ENCODE assay signal across 9 mouse cellular contexts in genomic region chr5:106200631-106201030, GRCm38 (mm10).
DNase-seq lines count a peak whose midpoint lies in the region; ATAC-seq lines count a peak whose summit lies in the region.
"Had no signal": no experiment of that assay in that cellular context is flagged by ENCODE, and none has a peak within 500 bp of the region (broad histone marks: within the 10 kb centered on the region; RNA-seq: fewer than 3 reads in every experiment).

No protein-coding gene starts in this region.

- peak; percentile 22 for DNase-seq in left cerebral cortex, adult 11 months (ENCODE audit: low spot score)
- no peak for DNase-seq in left cerebral cortex, postnatal 4 days
- DNase-seq in frontal cortex, postnatal 14 days (ENCODE audit: low spot score in 2 of 2): peak; percentile 13 to 16
- peak; percentile 41 to 44 for DNase-seq in left cerebral cortex, postnatal 14 days (ENCODE audit: low spot score in 2 of 2)
- DNase-seq in right cerebral cortex, postnatal 36 days (ENCODE audit: low spot score in 2 of 2): peak; percentile 13 to 27
- DNase-seq in retina, embryonic 14.5 days (ENCODE audit: low spot score): no peak
- DNase-seq in gastrocnemius, postnatal 14 days: no peak
- DNase-seq: adrenal gland, postnatal 25 days had no signal

- intact Hi-C loops in left cerebral cortex, postnatal 4 days (cut with DNase I): no loop called here
- intact Hi-C loops in left cerebral cortex, postnatal 14 days (cut with DNase I): no loop called here
- intact Hi-C loops in gastrocnemius, postnatal 14 days (cut with DNase I; ENCODE audit: low total_unique reads): no loop called here

- ATAC-seq in erythroid progenitor cell, adult 5-6 weeks (replicated peaks; ENCODE audit: low FRiP score, poor library complexity, severe bottlenecking): no peak

Comparison
In these comparisons a context has a peak if more than half of its experiments do, and no peak if none do; other contexts are left out.
1. DNase-seq: peak in left cerebral cortex, adult 11 months (single experiment), frontal cortex, postnatal 14 days (2 of 2), left cerebral cortex, postnatal 14 days (2 of 2) and right cerebral cortex, postnatal 36 days (2 of 2); none in left cerebral cortex, postnatal 4 days (single experiment), retina, embryonic 14.5 days (single experiment) and gastrocnemius, postnatal 14 days (single experiment).